Mouse (Mus musculus) forebrain, embryonic 16.5 days (tissue): ENCODE measurements at regions not wholly inside any gene's neighbourhood (a gene's known extent, or its start where the extent isn't known, plus 50 kb on each side); places are given as distances from the start of the nearest gene placed in this dataset.
A peak's percentile ranks its signal among the peaks of the same experiment; 100 is the strongest.
"Not testable (repeated sequence)": the region's sequence is repeated elsewhere in the genome, so short reads cannot be mapped to it uniquely, and the experiment has no call there.

ENCODE experiments used
- ATAC-seq: fragments of 200-750 bp; cut with Nextera tagmentation; 2 replicates; pipeline ENCODE4 v1.8.0; 2017; ENCODE audit warnings: mild to moderate bottlenecking, moderate library complexity
- H3K27ac ChIP-seq: fragments of 300-500 bp; sonication (generic); 2 replicates; pipeline ENCODE4 v1.5.1; 2014; ENCODE audit warnings: low read length, control low read depth
- H3K27me3 ChIP-seq: fragments of 300-500 bp; sonication (generic); replicated peaks from 2 replicates; pipeline ENCODE4 v1.6.1; 2014; ENCODE audit warnings: low read length; ENCODE audit not compliant: control insufficient read depth, insufficient read depth
- H3K36me3 ChIP-seq: fragments of 300-500 bp; sonication (generic); 2 replicates; pipeline ENCODE4 v1.6.1; 2014; ENCODE audit not compliant: control insufficient read depth, insufficient read depth
- H3K4me1 ChIP-seq: fragments of 300-500 bp; sonication (generic); replicated peaks from 2 replicates; pipeline ENCODE4 v1.6.1; 2014; ENCODE audit warnings: low read length; ENCODE audit not compliant: control insufficient read depth, insufficient read depth
- H3K4me2 ChIP-seq: fragments of 300-500 bp; sonication (generic); 2 replicates; pipeline ENCODE4 v1.6.1; 2014; ENCODE audit warnings: mild to moderate bottlenecking, low read length, control low read depth
- H3K4me3 ChIP-seq: fragments of 300-500 bp; sonication (generic); replicated peaks from 2 replicates; pipeline ENCODE4 v1.5.1; 2014; ENCODE audit warnings: mild to moderate bottlenecking, low read length, control low read depth
- H3K9ac ChIP-seq: fragments of 300-500 bp; sonication (generic); replicated peaks from 2 replicates; pipeline ENCODE4 v1.6.1; 2014; ENCODE audit warnings: low read depth, low read length, control low read depth
- H3K9me3 ChIP-seq: fragments of 300-500 bp; sonication (generic); 2 replicates; pipeline ENCODE4 v1.6.1; 2016; ENCODE audit warnings: low read length; ENCODE audit not compliant: control insufficient read depth
- WGBS: fragments of 180-500 bp; shearing (Covaris S2); extraction: QIAGEN DNeasy Blood & Tissue Kit; methylation state at CpG from one replicate; pipeline ENCODE4 v1.1.7; 2014; 5-methylcytosine and 5-hydroxymethylcytosine counted together

DNA sequence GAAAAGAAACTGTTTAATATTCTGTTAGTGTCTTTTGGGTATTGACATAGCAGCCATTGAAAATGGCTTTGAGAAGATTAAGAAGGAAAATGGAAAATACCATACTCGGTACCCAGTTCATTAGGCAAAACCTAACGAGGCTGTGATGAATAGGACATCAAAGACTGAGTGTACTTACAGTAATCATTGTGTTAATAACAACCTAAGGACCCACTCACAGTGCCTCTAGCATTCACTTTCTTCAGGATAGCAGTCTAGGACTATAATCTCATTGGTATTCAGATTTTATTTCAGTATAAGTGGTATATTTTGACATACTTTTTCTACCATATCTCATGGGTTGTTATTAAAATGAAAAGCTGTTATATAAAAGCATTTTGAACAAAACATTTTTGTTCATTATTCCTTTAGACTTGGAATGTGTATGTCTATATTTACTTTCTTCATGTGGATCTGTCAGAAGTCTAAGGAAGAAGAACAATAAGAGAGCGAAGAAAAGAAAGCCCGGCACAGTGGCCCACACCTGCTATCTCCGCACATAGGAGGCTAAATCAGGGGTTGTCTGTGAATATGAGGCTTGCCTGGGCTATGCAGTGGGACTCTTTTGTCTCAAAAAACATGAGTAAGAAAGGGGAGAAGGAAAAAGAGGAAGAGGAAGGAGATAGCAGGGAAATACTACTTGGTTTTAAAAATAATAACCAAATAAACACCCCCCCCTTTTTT is 116.2 kb upstream of the Pou1f1 start:
- ATAC-seq, result peak; percentile 59; the same call in 1 of the 2 replicates
- 21% methylated on average over 5 of the region's 5 CpGs for WGBS
- 0 out of 2 replicates have a peak overlapping the region, but pooled peaks have one; percentile 8 for H3K27ac ChIP-seq

DNA sequence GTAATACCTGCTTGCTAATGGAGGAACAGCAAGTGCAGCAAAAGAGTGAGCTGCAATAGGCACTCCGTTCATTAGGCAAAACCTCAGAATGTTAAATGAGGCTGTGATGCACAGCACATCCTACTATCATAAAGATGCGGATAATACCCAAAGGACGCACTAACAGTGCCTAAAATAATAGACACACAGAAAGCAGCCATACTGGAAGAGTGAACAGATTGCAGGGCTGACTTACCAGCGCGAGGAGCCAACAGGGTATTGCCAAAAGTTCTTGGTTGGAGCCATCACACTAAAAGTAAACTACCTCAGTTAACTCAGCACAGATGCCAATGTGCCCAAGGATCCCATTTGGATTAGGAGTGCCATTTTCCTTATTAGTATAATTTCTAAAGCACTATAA is 115.5 kb upstream of the Pou1f1 start:
- Histone ChIP-seq H3K27me3 (no peaks in the 10 kb centered on the region), H3K4me3 (no peak overlapping the region), H3K4me1 (no peaks in the 10 kb centered on the region), H3K9ac (no peak overlapping the region), H3K9me3 (no peaks in the 10 kb centered on the region), H3K36me3 (no peaks in the 10 kb centered on the region), H3K4me2 (no peak overlapping the region), H3K27ac (peak overlapping the region; percentile 31; the same call in 1 of the 2 replicates)
- WGBS, result 54% methylated on average over 5 of the region's 5 CpGs
- ATAC-seq, result peak; percentile 79

More for the DNA sequence above, 116.2 kb upstream of the Pou1f1 start:
- Histone ChIP-seq H3K4me3 (no peak overlapping the region), H3K36me3 (no peaks in the 10 kb centered on the region), H3K4me2 (no peak overlapping the region), H3K9me3 (no peaks in the 10 kb centered on the region), H3K4me1 (no peaks in the 10 kb centered on the region), H3K27me3 (no peaks in the 10 kb centered on the region), H3K9ac (no peak overlapping the region)

DNA sequence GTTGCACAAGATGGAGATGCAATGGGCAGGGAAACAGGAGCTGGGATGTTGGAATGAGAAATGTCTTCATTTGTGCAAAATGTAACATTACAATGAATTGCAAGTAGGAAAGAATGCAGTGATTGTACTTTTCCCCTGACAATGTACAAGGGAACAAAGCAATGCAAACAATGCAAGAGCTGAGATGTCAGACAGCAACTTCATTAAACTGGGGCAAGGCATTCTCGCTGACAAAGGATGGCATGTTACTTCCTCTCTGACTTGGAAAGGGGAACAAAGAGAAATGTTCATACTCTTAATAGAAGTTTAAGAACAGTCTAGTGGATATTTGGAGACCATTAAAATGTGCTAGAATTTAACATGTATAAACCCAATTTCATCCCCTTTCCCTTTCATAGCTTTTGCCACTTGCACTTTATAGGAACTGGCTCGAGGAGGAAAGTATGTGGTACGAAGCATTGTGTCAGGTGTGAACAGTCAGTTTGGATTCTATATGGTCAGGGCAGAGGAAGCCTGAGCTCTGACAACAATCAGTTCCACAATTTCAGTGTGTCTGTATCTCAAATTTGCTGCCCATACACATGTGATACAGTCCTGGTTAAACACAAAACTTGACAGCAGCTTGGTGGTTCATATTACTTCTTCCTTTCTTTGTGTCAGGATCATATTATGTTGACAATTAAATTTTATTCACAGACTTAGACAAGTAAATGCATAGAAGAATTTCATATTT is 114.3 kb upstream of the Pou1f1 start:
- no peak for ATAC-seq
- no peak overlapping the region for H3K4me3 ChIP-seq
- no peak overlapping the region for H3K9ac ChIP-seq
- no peaks in the 10 kb centered on the region for H3K27me3 ChIP-seq
- no peaks in the 10 kb centered on the region for H3K9me3 ChIP-seq
- no peak overlapping the region for H3K27ac ChIP-seq
- H3K4me1 ChIP-seq, result no peaks in the 10 kb centered on the region
- 70% methylated on average over 3 of the region's 3 CpGs for WGBS
- no peaks in the 10 kb centered on the region for H3K36me3 ChIP-seq
- H3K4me2 ChIP-seq, result no peak overlapping the region

DNA sequence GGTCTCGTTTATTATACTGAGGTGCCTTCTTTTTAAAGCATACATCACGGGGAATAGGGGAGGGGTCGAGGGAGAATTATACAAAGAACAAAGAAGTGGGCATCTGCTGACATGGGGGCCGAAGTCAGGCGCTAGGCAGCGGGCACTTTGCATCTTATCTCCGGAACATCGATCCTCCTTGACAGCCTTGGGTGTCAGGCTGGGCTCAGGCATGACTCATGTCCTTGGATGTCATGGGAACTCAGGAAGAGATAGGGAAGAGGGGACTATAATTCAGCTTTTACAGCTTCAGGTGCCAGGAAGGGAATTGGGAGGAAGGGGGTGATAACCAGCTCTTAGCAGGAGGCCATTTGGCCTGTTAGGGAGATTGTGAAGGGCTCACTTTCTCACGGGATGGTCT is 88.3 kb upstream of the Pou1f1 start:
- not testable (repeated sequence) for H3K4me3 ChIP-seq, H3K27me3 ChIP-seq, H3K4me1 ChIP-seq, H3K9me3 ChIP-seq, ATAC-seq, H3K36me3 ChIP-seq, H3K27ac ChIP-seq, H3K4me2 ChIP-seq, H3K9ac ChIP-seq
- WGBS, result 92% methylated on average over 7 of the region's 9 CpGs

DNA sequence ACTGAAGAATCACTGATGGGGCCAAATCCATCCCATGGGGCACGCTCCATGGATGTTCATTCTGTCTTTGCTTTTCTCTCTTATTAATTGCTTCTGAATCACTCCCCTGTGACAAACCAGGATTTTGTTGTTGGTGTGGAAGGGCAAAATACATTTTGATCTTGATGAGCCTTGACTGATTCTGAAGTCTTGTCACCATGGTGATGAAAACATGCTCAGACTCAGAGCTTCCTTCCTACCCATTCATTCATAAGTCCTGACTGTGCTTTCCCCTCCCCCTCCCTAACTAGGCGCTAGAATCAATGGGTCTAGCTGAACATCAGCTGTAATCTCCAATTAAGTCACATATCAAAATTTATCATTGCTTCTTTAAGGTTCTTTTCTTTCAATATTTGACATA is 84.2 kb upstream of the Pou1f1 start:
- WGBS, result 52% methylated on average over 2 of the region's 2 CpGs
- no peaks in the 10 kb centered on the region for H3K4me1 ChIP-seq
- no peak overlapping the region for H3K4me2 ChIP-seq
- no peak overlapping the region for H3K27ac ChIP-seq
- no peak overlapping the region for H3K9ac ChIP-seq
- no peak for ATAC-seq
- H3K36me3 ChIP-seq, result no peaks in the 10 kb centered on the region
- no peaks in the 10 kb centered on the region for H3K9me3 ChIP-seq
- H3K27me3 ChIP-seq, result no peaks in the 10 kb centered on the region
- no peak overlapping the region for H3K4me3 ChIP-seq

DNA sequence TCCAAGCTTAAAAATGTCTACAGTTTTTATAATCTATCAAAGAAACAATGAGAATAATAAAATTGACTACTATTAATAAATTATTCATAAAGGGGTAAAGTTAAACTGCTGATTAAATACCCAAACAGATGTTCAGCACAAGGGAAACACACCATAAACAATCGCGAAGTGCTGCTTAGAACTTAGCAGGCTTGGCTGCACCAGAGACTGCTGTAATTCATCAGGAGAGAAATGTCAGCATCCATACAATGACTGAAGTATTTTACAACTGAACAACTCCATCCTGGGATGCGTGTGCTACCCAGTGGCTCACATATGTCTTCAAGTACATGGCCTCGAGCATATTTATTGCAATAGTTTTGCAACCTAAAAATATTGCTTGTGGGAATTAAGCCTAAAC is 78.4 kb upstream of the Pou1f1 start:
- Histone ChIP-seq H3K36me3 (no peaks in the 10 kb centered on the region), H3K4me2 (no peak overlapping the region), H3K27me3 (no peaks in the 10 kb centered on the region), H3K27ac (no peak overlapping the region), H3K9ac (no peak overlapping the region), H3K4me1 (no peaks in the 10 kb centered on the region), H3K9me3 (no peaks in the 10 kb centered on the region), H3K4me3 (no peak overlapping the region)
- 78% methylated on average over 4 of the region's 4 CpGs for WGBS
- no peak for ATAC-seq

DNA sequence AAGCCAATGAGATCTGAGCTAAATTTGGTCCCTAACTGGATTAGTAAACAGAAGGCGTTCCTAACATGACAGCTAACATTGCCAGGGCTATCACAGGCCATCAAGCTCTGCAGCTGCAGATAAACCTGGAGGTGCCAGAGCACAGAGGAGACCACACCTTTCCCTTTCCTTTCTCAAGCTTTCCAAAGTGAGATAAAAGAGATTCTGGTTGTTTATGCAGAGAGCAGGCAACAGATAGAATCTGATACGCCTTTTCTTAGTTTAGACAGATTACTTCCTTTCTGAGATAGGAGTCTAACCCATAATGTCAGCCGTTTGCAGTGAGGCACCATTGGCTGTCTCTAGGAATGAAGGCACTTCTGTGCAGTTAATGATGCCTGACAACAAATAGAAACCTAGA is 71.5 kb upstream of the Pou1f1 start:
- no peak for ATAC-seq

DNA sequence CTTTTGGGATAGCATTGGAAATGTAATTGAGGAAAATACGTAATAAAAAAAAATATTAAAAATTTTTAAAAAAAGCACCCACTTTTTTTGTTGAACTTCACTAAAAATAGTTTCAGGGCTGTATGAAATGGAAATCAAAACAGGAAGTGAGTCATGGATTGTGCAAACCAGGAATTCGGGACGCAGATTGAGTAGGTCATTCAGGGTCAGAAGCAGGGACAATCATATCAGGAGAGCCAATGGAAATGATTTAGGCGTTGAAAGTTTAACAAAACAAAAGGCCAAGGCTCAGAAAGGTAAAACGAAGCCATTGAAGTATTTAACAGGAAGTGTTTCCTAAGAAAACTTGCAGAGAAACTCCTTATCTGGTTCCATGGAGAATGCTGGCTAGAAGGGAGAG is 69.6 kb upstream of the Pou1f1 start:
- Histone ChIP-seq H3K9me3 (no peaks in the 10 kb centered on the region), H3K9ac (no peak overlapping the region), H3K4me2 (no peak overlapping the region), H3K4me1 (no peaks in the 10 kb centered on the region), H3K4me3 (no peak overlapping the region), H3K36me3 (no peaks in the 10 kb centered on the region), H3K27me3 (no peaks in the 10 kb centered on the region), H3K27ac (no peak overlapping the region)
- no peak for ATAC-seq
- WGBS, result 80% methylated on average over 5 of the region's 5 CpGs

More for the DNA sequence above, 71.5 kb upstream of the Pou1f1 start:
- Histone ChIP-seq H3K36me3 (no peaks in the 10 kb centered on the region), H3K9ac (no peak overlapping the region), H3K27ac (no peak overlapping the region), H3K4me3 (no peak overlapping the region), H3K27me3 (no peaks in the 10 kb centered on the region), H3K4me2 (no peak overlapping the region), H3K4me1 (no peaks in the 10 kb centered on the region), H3K9me3 (no peaks in the 10 kb centered on the region)
- 86% methylated on average over 3 of the region's 3 CpGs for WGBS

DNA sequence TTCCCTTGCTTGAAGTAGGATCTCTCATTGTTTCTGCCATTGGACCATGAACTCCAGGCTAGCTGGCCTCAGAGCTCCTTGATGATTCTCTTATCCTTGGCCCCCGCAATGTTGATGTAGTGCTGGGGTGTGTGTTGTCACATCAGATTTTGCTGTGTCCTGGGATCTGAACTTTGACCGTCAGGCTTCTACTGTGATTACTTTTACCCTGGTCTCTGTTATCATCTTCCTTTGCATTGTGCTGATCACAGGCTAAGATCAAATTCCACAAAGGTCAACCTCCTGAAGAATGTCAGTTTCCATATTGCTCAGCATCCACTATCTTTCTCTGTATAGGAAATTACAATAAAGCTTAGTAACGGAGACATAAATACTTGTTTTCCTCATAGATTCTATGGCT is 68.4 kb upstream of the Pou1f1 start:
- Histone ChIP-seq H3K4me2 (no peak overlapping the region), H3K9me3 (no peaks in the 10 kb centered on the region), H3K27ac (no peak overlapping the region), H3K4me3 (no peak overlapping the region), H3K36me3 (no peaks in the 10 kb centered on the region), H3K4me1 (no peaks in the 10 kb centered on the region), H3K9ac (no peak overlapping the region), H3K27me3 (no peaks in the 10 kb centered on the region)
- no peak for ATAC-seq
- 92% methylated on average over 3 of the region's 3 CpGs for WGBS
